Mouse (Mus musculus): ENCODE data around the gene Lsm4. TPM values are rescaled to one million over a fixed set of nuclear protein-coding genes. Genes with fewer than 3 reads are reported as not detected.

Lsm4 gene
- total RNA-seq, 2 experiments from 2014 or later = 67.8 to 71.7 TPM

DNA sequence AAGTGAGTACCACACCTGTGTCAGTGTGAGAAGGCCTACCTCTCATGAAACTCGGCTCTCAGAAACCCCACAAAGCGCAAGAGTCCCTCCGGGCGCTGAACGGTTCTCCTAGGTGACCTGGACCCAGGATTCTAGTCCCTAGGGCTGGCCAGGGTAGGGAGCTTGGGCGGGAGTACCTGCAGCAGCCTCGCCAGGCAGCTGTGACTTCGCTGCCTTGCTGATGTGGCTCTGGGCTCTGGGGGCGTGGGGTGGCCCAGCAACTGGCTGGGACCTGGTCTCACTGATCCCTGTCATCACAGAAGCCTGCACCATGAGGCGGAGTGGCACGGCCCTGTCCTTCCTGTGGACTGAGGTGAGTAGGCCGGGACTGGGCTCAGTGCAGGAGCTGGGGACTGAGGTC lies 51.2 kb downstream of the Lsm4 start:
- no peak for DNase-seq (ENCODE audit: low spot score in 2 of 2)

DNA sequence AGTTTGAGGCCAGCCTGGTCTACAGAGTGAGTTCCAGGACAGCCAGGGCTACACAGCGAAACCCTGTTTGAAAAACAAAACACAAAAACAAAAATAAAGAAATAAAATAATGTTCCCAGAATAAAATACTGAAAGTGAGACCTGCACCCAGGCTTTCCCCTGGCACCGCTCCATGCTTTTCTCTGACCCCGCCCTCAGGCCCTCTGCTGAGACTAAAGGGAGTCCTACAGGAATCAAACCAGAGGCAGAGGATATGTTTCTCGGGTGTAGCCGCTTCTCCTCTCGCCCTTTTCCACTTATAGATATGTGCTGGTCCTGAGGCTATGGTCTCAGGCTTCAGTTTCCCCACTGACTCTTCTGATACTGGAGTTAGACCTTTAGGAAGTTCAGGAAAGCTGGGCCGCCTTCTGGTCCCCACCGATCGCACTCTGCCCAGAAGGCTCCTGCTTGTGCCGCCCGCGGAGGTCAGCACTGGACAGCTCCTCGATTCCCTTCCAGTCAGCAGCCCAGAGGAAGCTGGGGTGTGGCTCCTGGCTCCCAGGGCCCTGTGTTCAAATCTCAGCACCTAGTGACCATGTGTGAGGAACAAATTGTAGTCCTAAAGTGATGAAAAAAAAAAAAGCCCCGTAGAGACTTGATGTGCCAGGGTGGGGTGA lies 52.9 kb downstream of the Lsm4 start:
- no peak for DNase-seq (ENCODE audit: low spot score in 2 of 2)

DNA sequence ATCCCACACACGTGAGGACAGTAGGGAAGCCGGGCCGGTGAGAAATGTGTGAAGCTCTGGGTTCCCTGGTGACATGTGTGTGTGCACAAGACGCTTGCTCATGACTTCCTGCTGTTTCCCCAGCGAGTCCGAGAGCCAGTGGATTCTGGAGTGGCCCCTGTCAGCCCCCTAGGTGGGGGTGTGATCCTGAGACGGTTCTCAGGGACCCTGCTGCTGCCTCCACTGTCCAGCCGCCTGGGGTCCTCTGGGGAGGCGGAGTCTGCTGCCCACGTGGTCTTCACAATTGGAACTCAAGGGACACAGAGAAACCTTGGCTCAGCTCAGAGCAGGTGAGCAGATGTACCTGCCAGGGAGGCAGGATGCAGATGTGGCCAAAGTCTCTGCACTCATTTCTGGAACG lies 53.7 kb downstream of the Lsm4 start:
- no peak for DNase-seq (ENCODE audit: low spot score in 2 of 2)

Other genes starting within 250 kb of the Lsm4 start
- 100 to 1,000 TPM; 128 to 135 TPM for gene Crtc1, start 233.7 kb upstream of the Lsm4 start, total RNA-seq (2021)
- 10 to 100 TPM; 44.7 to 45.5 TPM for gene Klhl26, start 196.3 kb upstream of the Lsm4 start, total RNA-seq (2021)
- gene Tmem59l, start 185.9 kb upstream of the Lsm4 start, total RNA-seq (2021) = 100 to 1,000 TPM; 251 to 263 TPM
- gene Crlf1, start 180.1 kb upstream of the Lsm4 start, total RNA-seq (2021) = 10 to 100 TPM; 21.8 to 24.2 TPM
- 100 to 1,000 TPM in 1 of 2 experiments, 10 to 100 TPM in 1; 83.2 to 103 TPM for gene Rex1bd, start 166.5 kb upstream of the Lsm4 start, total RNA-seq (2021)
- gene Uba52, start 162.4 kb upstream of the Lsm4 start, total RNA-seq (2021) = 1,000 to 10,000 TPM; 1,048 to 1,082 TPM
- gene Fkbp8, start 145.5 kb upstream of the Lsm4 start, total RNA-seq (2021) = 100 to 1,000 TPM; 412 to 417 TPM
- gene Kxd1, start 145.3 kb upstream of the Lsm4 start, total RNA-seq (2021) = 10 to 100 TPM; 39.5 to 40.3 TPM
- gene Ell, start 133.8 kb upstream of the Lsm4 start, total RNA-seq (2021) = 10 to 100 TPM; 18.7 TPM
- 10 to 100 TPM; 38.8 to 46.1 TPM for gene Isyna1, start 78.9 kb upstream of the Lsm4 start, total RNA-seq (2021)
- gene Ssbp4, start 64.4 kb upstream of the Lsm4 start, total RNA-seq (2021) = 100 to 1,000 TPM; 253 to 259 TPM
- gene Lrrc25, start 57.1 kb upstream of the Lsm4 start, total RNA-seq (2021) = 1 to 10 TPM; 1.1 to 1.4 TPM
- not detected for gene Gdf15, start 40.8 kb upstream of the Lsm4 start, total RNA-seq (2021)
- 10 to 100 TPM; 25.9 to 30.8 TPM for gene Pgpep1, start 12.9 kb upstream of the Lsm4 start, total RNA-seq (2021)
- gene Jund, start 25.7 kb downstream of the Lsm4 start, total RNA-seq (2021) = 100 to 1,000 TPM; 163 to 179 TPM
- under 1 TPM in 1 of 2 experiments, not detected in 1; 0.14 TPM for gene Iqcn, start 30.2 kb downstream of the Lsm4 start, total RNA-seq (2021)
- not detected for gene Gm3336, start 45.3 kb downstream of the Lsm4 start, total RNA-seq (2021)
- gene Pde4c, start 50.5 kb downstream of the Lsm4 start, total RNA-seq (2021) = under 1 TPM; 0.81 to 0.91 TPM
- 100 to 1,000 TPM; 793 to 809 TPM for gene Rab3a, start 81.4 kb downstream of the Lsm4 start, total RNA-seq (2021)
- 10 to 100 TPM; 47.6 to 52.2 TPM for gene Mpv17l2, start 87.7 kb downstream of the Lsm4 start, total RNA-seq (2021)
- gene Pik3r2, start 103.5 kb downstream of the Lsm4 start, total RNA-seq (2021) = 100 to 1,000 TPM; 164 to 178 TPM
- gene Mast3, start 131.8 kb downstream of the Lsm4 start, total RNA-seq (2021) = 100 to 1,000 TPM; 295 to 297 TPM
- gene Il12rb1, start 135.2 kb downstream of the Lsm4 start, total RNA-seq (2021) = 1 to 10 TPM; 1.5 TPM
- 10 to 100 TPM; 23.3 to 24.5 TPM for gene Arrdc2, start 166.5 kb downstream of the Lsm4 start, total RNA-seq (2021)
- gene Kcnn1, start 190.0 kb downstream of the Lsm4 start, total RNA-seq (2021) = 10 to 100 TPM; 22.0 to 22.8 TPM
- gene Ccdc124, start 200.7 kb downstream of the Lsm4 start, total RNA-seq (2021) = 10 to 100 TPM; 84.5 to 92.7 TPM
- 1 to 10 TPM; 7.3 to 8.3 TPM for gene Slc5a5, start 219.5 kb downstream of the Lsm4 start, total RNA-seq (2021)
- gene Rpl18a, start 224.2 kb downstream of the Lsm4 start, total RNA-seq (2021) = 100 to 1,000 TPM; 673 to 736 TPM
- gene Map1s, start 232.7 kb downstream of the Lsm4 start, total RNA-seq (2021) = 10 to 100 TPM; 73.2 to 77.0 TPM